Mouse (Mus musculus) frontal cortex, postnatal 10 days (tissue): ENCODE measurements around the gene Gm10392.

Experiments
- DNase-seq, 2 experiments: peaks; one replicate each; pipeline ENCODE4 v3.0.0; 2022; ENCODE audit warnings: low spot score in 2 of 2, mixed read lengths in 1 of 2

Gm10392 gene

GRCm38 (mm10) chr11:77492911-77493332, 26.1 kb downstream of the Gm10392 start:
- DNase-seq, result peak; percentile 91 to 92

GRCm38 (mm10) chr11:77492311-77492871, 26.6 kb downstream of the Gm10392 start:
- peak; percentile 60 to 80 for DNase-seq

DNA sequence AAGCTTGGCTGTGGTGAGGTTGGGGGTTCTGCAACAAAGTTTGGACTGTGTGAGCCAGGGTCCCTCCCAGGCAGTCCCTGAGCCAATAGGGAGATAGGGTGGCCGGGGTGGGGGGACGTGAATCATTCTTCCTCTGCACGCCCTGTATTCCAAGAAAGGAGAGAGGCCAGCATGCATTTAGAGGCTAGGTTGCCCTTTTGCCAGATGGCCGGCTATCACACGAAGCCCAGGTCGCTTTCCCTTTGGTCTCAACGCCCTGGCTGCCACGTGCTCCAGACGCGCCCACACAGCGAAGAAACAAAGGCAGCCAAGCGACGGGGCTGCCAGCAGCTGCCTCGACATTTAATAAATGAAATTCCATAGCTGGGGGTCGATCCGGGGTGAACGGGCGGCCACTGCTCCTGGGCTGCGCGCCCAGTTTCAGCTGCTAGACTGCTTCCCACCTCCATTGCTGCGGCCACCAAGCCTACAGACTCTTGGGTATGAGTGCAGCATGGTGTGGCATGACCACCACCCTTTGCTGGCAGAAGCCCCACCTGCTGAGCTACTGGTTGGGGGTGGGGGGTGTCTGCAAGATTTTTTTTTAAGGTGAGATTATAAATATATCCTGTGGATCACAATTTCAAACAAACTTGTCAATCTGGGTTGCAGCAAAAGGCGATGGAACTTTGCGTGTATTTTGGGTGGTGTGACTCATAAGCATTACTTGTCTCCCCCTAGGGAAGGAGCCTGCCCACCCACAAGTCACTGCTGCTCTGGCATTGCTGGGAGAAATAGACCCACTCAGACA, 27.3 kb downstream of the Gm10392 start:
- peak in 1 of 2 experiments; percentile 69 for DNase-seq

GRCm38 (mm10) chr11:77491123-77491501, 27.9 kb downstream of the Gm10392 start:
- DNase-seq, result peak; percentile 88 to 90

GRCm38 (mm10) chr11:77490451-77490850, 28.5 kb downstream of the Gm10392 start:
- DNase-seq, result peak in 1 of 2 experiments; percentile 25

DNA sequence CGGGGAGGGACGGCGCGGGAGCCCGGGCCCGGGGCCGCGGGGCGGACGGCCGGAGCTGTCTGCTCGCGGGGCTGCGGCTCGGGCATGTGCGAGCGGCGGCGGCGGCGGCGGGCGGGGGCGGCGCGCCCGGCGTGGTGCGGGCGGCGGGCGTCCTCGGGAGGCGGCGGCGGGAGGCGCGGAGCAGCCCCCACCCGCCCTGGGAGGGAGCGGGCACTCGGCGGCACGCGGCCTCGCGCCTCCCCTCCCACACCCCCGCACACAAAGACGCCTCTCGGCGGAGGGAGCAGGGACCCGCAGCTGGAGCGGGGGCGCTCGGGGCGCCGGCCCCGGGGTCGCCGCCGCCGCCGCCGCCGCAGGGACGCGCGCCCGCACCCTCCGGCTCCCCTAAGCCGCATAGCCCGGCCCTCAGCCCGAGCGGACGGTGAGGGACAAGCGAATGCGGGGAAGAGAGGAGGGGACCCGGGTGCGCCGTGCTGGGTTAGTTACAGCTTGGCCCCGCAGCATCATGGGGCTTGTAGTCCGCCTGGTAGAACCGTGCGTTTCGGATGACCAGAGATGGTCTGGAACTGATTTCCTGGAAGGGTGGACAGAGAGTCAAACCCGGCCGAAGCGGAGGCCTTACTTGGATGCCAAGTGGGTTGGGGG, 29.3 kb downstream of the Gm10392 start, which contains the start of gene Ankrd13b:
TSS of gene Ankrd13b (minus strand) at position 88 of the 645 bp plus-strand sequence.
- DNase-seq, result peak in 1 of 2 experiments; percentile 78

DNA sequence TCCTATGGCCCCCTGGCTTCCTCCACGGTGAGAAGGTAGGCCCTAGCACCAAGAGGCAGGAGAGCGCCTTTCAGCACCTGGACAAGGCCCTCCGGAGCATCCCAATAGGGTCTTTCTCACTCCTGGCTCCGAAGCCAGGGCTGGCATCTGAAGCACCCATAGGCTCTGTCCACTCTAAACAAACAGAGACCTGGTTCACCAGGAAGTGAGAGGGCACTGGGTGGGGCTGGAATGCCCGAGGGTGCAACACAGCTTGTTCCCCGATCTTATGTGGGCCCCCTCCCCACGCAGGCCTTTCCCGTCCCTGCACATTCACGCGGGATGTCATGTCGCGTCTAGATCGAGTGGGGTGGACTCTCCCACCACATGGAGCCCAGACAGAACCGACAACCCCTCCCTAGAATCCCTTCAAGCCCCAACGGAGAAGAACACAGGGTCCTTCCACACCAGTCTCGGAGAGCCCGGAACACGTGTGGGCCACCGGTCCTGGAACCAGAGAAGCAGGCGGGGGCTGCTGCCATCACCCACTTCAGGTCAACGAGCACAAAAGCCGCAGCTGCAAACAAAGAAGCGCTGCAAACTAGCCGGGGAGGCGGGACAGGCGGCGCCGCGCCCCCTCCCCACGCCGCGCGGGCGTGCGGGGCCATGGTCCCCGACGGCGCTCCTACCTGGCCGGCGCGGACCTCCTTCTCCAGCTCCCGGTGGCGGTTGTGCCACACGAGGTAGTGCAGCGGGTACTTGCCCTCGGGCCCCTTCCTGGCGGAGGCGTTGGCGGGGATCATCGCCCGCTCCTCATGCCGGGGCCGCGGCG, 30.0 kb downstream of the Gm10392 start:
- peak in 1 of 2 experiments; percentile 40 for DNase-seq

DNA sequence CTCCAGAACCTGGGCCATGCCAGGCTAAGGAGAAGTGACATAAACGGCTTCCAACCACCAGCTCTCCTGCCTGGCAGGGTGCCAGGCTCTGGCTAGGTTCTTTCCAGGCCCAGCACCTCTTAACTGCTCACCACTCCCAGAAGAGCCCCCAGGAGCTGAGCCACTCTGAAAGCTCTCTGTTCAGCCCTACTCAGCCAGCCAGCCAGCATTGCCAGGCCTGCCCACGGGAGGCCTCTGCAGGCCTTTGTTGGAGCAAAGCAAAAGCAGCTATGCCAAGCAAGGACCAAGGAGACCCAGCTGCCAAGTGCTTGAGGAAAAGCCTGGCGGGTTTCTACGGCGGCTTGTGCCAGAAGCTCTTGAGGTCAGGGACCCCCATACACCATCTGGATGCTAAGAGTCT, 32.2 kb downstream of the Gm10392 start:
- peak in 1 of 2 experiments; percentile 50 for DNase-seq

GRCm38 (mm10) chr11:77485229-77485628, 33.8 kb downstream of the Gm10392 start:
- no peak for DNase-seq

DNA sequence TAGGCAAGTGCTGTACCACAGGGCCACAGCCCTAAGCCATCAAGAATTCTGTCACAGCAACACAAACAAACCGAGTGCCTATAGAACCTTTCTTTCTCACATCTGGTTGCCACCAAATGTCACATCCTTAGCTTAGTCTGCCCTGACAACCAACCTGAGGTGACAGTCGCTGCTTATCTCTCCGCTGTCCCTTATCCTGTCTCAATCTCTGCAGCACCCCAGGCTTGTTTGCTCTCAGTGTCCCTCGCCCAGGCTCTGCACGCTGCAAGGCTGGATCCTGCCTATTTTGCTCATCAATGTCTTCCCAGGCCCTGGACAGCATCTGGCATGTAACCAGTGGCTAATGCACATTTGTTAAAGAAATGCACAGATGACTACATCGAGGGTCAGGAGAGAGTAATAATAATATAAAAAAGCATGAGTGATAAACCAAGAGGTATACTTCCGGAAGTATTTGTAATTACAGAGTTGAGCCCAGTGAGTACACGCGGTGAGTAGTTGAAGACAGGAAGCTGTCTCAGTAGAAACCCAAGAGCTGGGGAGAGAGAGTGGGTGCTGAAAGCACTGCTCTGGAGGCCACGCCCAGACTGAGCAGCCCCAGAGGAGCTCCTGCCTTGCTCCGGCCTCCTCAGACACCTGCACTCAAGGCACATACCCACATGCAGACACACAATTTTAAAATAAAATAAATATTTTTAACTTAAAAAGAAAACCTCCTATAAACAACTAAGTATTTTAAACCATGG, 35.3 kb downstream of the Gm10392 start:
- DNase-seq, result no peak

DNA sequence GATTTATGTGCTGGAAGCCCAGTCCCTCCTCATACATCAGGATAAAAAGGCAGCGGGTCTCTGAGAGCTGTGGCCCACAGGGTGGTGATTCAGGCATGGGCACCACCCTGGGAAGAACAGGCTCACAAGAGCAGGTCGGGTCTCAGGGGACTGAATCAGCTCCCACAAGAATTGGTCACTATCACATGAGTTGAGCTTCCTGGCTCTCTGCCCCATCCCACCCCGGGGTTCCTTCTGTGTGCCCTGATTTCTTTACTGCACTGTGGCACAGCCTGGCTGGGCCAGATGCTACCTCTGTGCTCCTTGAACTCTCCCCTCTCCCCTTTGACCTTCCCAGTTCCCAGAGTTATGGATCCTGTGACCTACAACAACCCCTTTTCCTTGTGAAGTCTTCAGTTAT, 36.0 kb downstream of the Gm10392 start:
- DNase-seq, result no peak

GRCm38 (mm10) chr11:77476895-77477294, 42.1 kb downstream of the Gm10392 start:
- DNase-seq, result no peak

- peak in 1 of 2 experiments; percentile 12 for DNase-seq
These were observed 42.8 kb downstream of the Gm10392 start for GRCm38 (mm10) chr11:77476216-77476615.

- no peak for DNase-seq
These were observed 46.2 kb downstream of the Gm10392 start for GRCm38 (mm10) chr11:77472775-77473174.

DNA sequence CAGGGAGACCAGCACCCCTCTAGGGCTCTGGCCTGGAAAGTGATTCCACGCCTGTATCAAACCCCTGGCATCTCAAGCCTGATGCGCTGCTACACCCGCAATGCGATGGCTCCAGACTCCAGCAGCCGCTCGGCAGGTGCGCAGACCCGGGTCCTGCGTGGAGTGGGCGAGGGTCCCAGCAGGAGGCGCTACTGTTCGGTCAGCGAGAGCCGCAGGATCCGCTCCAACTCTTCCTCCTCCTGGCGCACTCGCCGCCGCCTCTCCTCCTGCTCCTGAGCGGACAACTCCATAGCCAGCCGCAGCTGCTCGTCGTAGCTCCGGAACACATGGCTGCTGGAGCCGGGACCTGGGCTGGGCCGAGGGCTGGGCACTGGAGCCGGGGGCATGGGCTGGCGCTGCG, 47.6 kb downstream of the Gm10392 start:
- DNase-seq, result no peak

- DNase-seq, result no peak
These were observed 50.6 kb downstream of the Gm10392 start for GRCm38 (mm10) chr11:77468397-77468796.

DNA sequence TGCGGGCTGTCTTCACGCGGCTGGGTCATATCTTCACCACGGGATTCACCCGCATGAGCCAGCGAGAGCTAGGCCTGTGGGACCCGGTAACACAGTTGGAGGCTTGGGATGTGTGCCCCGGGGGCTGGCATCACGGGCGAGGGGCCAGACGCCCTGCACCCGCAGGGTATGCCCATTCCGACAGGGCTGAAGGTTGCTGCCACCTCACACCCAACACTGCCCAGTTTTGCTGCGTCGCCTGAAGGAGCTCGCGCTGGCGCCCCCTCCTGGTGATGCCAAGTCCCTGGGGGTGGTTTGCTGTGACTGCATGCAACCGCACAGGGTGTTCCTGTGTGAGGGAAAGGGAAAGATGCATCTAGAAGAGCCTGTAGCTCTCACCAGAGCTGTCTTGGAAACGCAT, 51.2 kb downstream of the Gm10392 start:
- DNase-seq, result peak in 1 of 2 experiments; percentile 76

GRCm38 (mm10) chr11:77467157-77467556, 51.8 kb downstream of the Gm10392 start:
- peak in 1 of 2 experiments; percentile 62 for DNase-seq
